Mouse (Mus musculus) central nervous system, embryonic 11.5 days (tissue): ENCODE measurements around the gene Elavl1. TPM values are rescaled to one million over a fixed set of nuclear protein-coding genes. Genes with fewer than 3 reads are reported as not detected.

Experiments
- polyA plus RNA-seq: library from polyadenylated mRNA; depleted of rRNA; stranded (reverse); fragments of >200 nt; gene quantifications from 2 replicates; pipeline ENCODE4 v1.2.3, GENCODE M21; 2012; rRNA removed

Gene Elavl1
- 61.1 and 104 TPM in 2 replicates for polyA plus RNA-seq

DNA sequence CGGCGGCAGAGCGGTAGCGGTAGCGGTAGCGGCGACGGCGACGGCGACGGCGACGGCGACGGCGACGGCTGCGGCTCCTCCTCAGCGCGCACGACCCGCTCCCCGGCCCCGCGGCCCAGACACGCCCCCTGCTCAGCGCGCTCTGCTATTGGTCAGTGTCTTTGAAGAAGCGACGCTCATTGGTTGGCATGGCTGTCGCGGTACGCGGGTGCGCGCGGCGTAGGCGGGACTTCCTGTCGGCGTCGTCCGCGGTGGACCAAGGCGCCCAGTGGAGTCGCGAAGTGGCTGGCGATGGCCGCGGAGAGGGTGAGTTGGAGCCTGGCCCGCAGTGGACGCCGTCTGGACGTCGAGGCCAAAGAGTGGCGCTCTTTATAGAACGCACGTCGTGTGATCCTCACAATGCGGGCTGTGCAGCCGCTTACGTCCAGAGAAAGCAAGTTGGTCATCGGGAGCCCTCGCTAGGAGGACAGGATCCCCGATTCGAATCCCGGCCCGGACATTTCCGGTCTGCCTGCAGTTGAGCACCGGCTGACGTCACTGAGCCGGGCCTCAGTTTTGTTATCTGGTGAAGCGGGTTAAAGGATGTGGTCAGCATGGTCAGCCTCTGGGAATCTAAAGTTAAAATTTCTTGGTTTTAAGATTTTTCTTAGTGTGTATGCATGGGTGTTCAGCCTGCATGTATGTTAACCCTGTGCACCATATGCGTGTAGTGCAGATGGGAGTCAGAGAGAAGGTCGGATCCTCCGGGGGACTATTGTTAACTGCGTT lies at the start of gene Elavl1, which contains the start of gene Ccl25:
Elavl1 (minus strand) TSS at position 431 of the 768 bp plus-strand sequence.
Ccl25 (plus strand) TSS at position 228 of the 768 bp plus-strand sequence.

DNA sequence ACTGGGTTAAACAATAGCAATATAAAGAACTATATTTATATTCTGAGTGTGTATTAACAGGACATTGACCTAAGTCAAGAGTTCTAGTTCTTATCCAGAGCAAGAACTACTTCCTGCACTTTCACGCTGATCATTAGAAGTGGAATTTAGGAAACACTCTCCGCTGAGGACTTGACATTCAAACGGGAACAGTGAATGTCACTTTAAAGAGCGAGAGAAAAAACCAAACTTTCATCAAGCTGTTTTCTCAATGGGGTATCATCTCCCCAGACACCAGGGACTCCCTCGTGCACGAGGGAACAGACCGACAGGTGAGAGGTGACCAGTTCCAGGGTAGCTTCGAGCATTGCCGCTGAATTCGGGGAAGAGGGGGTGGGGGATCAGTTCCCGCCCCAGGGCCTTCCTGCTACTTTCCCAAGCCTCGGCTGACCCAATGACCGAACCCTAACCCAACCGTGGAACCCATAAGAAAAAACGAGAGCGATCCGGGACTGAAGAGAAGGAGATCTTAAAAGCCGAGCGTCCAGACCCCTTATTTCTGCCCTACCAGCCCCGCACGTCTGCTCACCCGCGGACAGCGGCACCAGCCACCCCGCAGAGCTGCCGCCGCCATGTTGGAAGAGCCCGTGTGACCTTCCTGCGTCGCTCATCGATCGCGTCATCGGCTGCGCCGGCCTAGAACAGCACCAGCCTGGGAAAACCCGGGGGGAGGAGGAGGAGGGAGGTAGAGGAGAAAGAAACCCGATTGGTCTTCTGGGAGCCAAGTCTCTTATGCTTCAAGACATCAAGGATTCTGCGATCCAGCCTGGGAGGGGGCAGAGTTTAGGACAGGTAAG lies 49.7 kb downstream of the Elavl1 start, which contains the start of gene Timm44:
Timm44 (minus strand) TSS at position 639 of the 836 bp plus-strand sequence.

DNA sequence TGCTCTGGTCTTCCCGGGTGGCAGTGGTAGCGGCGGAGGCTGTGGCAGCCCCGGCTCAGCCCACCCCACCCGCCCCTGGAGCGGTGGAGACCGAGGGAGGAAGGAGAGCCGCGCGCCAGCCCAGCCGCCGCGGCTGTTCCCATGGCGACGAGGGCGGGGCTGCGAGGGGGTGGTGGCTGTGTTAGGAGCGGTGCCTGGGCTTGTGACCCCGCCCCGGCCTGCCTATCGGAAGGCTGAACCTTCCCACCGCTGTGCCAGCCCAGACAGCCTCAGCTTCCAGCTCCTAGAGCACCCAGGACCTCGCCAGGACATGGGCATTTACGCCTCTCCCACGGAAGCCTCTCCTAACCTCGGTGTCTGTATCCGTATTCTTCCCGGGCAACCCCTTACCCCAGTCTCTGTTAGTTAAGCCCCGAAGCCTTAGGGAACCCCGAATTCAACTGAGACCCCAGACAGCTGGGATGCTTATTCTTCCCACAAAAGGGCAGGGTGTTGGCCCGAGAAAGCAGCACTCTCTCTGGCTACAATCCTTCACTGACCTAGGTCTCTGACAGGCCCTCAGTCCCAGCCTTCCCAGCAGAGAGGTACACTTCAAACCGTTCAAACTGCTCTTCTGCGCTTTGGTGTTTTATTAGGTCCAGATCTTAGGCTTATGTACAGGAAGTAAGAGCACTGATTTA lies 65.9 kb downstream of the Elavl1 start, which contains the start of gene Ctxn1:
Ctxn1 (minus strand) TSS at position 150 of the 680 bp plus-strand sequence.

DNA sequence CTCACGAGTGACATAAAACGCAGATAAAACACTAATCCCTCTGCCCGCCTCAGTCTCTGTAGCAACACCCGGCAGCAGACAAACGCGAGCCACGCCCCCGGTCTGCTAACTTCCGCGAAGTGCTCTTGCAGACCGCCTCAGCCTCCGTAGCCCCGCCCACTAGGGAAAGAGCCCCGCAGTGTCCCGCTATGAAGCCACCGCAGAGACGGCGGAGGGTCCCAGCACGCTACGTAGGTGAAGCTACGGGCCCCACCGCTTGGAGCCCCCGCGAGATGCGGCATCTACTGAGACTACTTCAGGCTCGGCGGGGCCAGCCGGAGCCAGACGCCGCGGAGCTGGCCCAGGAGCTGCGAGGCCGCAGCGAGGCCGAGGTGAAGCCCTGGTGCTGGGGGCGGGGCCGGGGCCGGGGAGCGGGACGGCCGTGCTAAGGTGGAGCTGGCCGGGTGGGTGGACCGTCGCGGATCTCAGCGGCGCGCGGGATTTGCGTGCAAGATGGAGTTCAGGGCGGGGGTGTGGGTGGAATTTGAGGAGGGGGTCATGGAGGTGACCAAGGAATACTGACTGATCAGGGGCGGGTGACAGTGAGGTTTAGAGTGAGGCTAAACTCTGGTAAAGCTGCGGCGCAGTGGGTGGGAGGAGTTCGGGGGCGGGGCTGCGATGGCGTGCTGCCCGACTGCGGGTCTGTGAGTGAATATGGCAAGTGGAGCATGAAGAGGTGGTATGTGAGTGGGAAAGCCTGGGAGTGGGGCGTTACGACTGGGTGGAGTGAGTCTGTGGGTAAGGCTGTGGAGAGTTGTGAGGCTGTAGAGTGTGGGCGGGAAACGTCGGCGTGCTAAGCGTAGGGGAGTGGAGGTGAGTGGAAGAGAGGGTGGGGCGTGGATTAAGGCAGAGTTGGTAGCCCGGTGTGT lies 72.0 kb downstream of the Elavl1 start, which contains the start of gene Snapc2:
Snapc2 (plus strand) TSS at position 147 of the 908 bp plus-strand sequence.

DNA sequence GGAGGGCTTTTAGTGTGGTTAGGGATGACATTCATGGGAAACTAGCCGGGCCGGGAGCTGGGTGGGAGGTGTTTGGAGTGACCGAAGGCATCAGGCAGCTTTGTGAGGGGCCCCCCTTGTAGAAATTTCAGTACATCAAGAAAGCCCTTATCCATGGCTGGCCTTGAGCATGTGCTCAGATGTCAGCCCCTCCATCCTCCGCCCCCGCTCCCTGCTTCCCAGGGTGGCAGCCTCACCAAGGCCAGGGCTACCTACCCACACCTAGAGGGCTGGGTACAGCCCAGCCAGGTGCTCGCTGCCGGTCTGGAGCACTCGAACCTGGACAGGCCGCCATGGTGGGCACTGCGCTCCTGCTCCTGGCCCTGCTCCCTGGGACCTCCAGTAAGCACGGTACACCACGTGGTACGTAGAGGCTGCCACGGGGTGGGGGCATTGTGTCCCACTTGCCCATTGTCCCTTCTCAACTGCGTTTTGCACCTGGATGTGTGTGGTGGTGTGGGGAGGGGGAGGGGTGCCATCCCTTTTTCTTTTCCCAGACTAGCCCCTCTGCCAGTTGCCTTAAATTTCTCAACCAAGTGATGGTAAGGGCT lies 77.2 kb downstream of the Elavl1 start, which contains the start of gene Tgfbr3l:
Tgfbr3l (plus strand) TSS at position 264 of the 590 bp plus-strand sequence.

DNA sequence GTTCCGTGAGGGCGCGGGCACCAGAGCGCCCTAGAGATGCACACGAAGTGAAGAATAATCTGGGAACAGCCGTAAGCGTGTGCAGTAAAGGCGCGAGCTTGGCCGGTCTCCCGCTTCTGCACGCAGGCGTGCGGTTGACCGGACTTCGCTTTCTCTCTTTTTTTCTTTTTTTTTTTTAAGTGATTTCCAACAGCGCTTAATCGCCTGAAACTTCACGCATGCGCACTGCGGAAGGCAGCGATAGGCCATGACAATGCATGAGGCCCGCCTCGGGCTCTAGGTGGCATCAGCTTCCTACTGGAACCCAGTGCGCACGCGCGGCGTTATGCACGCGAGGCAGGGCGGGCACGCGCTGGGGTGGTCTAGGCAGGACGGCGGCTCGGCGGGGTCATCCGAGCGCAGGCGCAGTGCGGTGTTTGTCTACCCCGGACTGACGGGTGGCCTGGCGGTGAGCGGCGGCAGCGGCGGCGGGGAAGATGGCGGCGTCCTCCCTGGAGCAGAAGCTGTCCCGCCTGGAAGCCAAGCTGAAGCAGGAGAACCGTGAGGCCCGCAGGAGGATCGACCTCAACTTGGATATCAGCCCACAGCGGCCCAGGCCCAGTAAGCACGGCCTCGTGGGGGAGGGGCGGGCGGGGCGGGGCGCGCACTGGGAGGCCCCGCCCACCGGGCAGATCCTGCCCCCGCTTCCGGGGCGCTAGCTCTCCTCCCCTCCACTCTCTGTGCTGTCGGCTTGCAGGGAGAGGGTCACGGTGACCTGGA lies 86.6 kb downstream of the Elavl1 start, which contains the start of the genes Map2k7 and Gm49320:
Map2k7 (plus strand) TSS at position 307 of the 759 bp plus-strand sequence.
Gm49320 (plus strand) TSS at position 432 of the 759 bp plus-strand sequence.

Other genes with a start within 250 kb of the Elavl1 start
- gene Cd209f, start 219.6 kb downstream of the Elavl1 start, polyA plus RNA-seq = not detected in 2 replicates
- not detected in 2 replicates for gene Cd209g, start 191.3 kb downstream of the Elavl1 start, polyA plus RNA-seq
- gene Evi5l, start 158.8 kb downstream of the Elavl1 start, polyA plus RNA-seq = 34.2 and 35.4 TPM in 2 replicates
- gene Prr36, start 108.0 kb downstream of the Elavl1 start, polyA plus RNA-seq = 22.9 and 31.1 TPM in 2 replicates
- gene Lrrc8e, start 98.6 kb downstream of the Elavl1 start, polyA plus RNA-seq = 0.05 and 0.06 TPM in 2 replicates
- gene Map2k7, start 86.7 kb downstream of the Elavl1 start, polyA plus RNA-seq = 58.2 and 61.0 TPM in 2 replicates
- gene Gm49320, start 86.5 kb downstream of the Elavl1 start, polyA plus RNA-seq = 2.7 and 6.0 TPM in 2 replicates
- 25.9 and 32.2 TPM in 2 replicates for gene Tgfbr3l, start 77.2 kb downstream of the Elavl1 start, polyA plus RNA-seq
- 47.8 and 71.6 TPM in 2 replicates for gene Snapc2, start 72.3 kb downstream of the Elavl1 start, polyA plus RNA-seq
- gene Ctxn1, start 66.1 kb downstream of the Elavl1 start, polyA plus RNA-seq = 153 and 192 TPM in 2 replicates
- 89.5 and 95.6 TPM in 2 replicates for gene Timm44, start 49.5 kb downstream of the Elavl1 start, polyA plus RNA-seq
- 15.2 and 19.8 TPM in 2 replicates for gene Ccl25, start 203 bp downstream of the Elavl1 start, polyA plus RNA-seq
- gene Cers4, start 167.6 kb upstream of the Elavl1 start, polyA plus RNA-seq = 18.2 and 21.5 TPM in 2 replicates